Mouse (Mus musculus): ENCODE results near the gene Mettl2.
"Not testable (repeated sequence)": the region's sequence is repeated elsewhere in the genome, so short reads cannot be mapped to it uniquely, and the experiment has no call there.

Gene Mettl2

DNA sequence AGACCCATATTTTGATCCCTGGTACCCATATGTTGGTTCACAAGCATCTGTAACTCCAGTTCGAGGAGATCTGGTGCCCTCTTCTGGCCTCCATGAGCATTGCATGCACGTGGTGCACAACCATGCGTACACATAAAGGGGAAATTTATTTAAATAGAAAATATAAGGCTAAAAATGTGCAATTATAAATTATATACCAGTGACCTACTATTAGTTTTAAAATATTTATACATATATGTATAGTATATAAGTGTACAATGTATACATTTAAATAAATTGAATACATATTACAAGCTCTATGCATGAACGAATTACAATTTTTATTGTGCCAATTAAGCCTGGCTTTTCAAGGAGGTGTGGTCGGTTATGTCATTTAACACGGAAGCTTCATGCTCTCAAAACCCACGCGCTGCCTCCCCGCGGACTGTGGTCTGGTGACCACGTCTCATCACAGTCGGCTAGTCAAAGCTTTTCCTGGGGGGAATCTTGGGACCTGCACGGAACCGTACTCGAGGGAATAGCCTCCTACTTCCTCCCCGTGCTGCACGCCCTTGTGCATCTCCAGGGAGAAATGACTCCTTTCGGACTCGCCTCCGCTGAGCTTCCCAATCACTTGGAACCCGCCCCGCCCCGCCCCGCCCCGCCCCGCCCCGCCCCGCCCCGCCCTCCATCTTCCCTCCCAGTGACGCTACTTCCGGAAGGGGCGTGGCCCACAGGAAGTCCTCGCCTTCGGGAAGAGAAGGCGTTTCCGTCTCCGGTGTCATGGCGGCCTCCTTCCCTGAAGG lies at the start of gene Mettl2:
Mettl2 (plus strand) TSS at position 691 of the 785 bp plus-strand sequence.
- peak; percentile 90 for DNase-seq (ENCODE audit: low spot score)

- not testable (repeated sequence) for DNase-seq (ENCODE audit: low spot score)
Measured at GRCm38 (mm10) chr11:105112448-105112847, 13.8 kb upstream of the Mettl2 start.

DNA sequence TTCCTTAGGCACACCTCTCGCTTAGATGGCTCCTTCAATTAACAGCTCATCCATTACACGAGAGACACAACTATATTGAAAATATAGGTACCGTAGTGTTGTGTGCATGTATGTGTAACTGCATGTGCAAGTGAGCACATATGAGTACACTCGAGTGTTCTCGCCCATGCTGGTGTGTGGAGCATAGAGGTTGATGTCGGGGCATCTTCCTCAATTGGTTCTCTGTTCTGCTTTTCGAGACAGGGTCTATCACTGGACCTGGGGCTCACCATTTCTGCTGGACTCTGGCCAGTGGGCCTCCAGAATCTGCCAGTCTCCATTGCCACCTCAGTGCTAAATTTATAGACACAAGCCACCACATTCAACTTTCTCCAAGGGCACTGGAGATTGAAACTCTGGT lies 8.4 kb upstream of the Mettl2 start:
- no peak for DNase-seq (ENCODE audit: low spot score)

- DNase-seq (ENCODE audit: low spot score), result no peak
Measured at GRCm38 (mm10) chr11:105120551-105121061, 5.6 kb upstream of the Mettl2 start.

DNA sequence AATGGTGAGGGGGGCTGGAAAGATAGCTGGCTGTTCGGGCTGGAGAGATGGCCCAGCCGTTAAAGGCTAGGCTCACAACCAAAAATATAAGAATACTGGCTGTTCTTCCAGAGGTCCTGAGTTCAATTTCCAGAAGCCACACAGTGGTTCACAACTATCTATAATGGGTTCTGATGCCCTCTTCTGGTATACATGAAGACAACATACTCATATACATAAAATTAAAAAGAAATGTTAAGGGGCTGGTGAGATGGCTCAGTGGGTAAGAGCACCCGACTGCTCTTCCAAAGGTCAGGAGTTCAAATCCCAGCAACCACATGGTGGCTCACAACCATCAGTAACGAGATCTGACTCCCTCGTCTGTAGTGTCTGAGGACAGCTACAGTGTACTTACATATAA lies 4.4 kb upstream of the Mettl2 start:
- DNase-seq (ENCODE audit: low spot score), result not testable (repeated sequence)

- peak; percentile 52 for DNase-seq (ENCODE audit: low spot score)
Measured at GRCm38 (mm10) chr11:105123986-105124385, 2.2 kb upstream of the Mettl2 start.

DNA sequence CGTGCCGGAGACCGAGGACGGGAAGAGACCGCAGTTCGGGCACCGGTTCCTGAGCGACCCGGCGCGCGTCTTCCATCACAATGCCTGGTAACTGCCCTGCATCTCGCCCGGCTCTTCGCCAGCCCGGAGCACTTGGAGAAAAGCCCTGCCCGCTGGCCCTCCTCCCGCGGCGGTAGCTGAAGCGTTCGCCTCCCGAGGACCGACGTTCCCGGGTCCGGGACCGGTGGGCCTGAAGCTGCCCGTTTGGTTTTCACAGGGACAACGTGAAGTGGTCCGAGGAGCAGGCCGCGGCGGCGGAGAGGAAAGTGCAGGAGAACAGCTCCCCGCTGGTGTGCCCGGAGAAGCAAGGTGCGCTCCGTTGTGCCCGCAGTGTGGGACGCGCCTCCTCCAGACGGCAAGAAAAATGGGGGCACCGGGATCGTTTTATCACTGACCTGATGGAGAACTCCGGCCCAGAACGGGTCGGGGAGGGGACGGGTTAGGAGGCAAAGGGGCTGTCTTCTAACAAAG lies 350 bp downstream of the Mettl2 start:
- DNase-seq (ENCODE audit: low spot score), result no peak

DNA sequence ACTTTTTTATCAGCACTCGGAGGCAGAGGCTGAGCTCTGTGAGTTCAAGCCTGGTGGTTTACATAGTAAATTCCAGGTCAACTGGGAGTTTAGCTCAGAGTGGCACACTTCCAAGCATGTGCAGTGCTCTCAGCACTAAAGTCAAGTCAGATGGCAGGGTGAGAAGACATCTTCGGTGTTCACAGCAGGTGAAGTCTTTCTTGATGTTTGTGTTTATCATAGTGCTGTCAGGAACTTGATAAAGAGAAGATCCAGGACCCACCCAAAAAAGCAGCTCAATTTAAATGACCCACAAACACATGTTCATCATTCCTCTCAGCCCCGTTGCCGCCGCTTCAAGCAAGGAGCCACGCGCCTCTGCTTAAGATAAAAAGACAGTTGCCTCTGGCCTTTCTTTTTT lies 9.5 kb downstream of the Mettl2 start:
- no peak for DNase-seq (ENCODE audit: low spot score)

DNA sequence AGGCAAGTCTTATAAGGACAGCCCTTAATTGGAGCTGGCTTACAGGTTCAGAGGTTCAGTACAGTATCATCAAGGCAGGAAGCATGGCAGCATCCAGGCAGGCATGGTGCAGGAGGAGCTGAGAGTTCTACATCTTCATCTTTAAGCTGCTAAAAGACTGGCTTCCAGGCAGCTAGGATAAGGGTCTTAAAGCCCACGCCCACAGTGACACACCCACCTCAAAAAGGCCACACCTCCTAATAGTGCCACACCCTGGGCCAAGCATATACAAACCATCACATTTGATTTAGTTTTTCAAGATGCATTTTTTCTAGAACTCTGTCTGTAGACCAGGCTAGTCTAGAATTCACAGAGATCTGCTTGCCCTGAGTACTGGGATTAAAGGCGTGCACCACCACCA lies 11.0 kb downstream of the Mettl2 start:
- DNase-seq (ENCODE audit: low spot score), result not testable (repeated sequence)

DNA sequence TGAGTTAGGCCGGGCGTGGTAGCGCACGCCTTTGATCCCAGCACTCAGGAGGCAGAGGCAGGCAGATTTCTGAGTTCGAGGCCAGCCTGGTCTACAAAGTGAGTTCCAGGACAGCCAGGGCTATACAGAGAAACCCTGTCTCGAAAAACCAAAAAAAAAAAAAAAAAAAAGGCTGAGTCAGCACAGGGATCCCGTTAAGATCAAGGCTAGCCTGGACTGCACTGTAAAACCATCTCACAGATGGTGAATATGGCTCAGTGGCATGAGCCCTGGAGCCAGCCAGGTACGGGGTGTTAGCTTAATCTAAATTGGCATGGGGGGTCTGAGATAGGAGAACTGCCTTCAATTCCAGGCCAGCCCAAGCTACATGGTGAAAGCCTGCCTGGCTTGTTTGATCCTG lies 14.3 kb downstream of the Mettl2 start:
- DNase-seq (ENCODE audit: low spot score), result not testable (repeated sequence)

GRCm38 (mm10) chr11:105141115-105141514 lies 14.9 kb downstream of the Mettl2 start:
- DNase-seq (ENCODE audit: low spot score), result no peak

DNA sequence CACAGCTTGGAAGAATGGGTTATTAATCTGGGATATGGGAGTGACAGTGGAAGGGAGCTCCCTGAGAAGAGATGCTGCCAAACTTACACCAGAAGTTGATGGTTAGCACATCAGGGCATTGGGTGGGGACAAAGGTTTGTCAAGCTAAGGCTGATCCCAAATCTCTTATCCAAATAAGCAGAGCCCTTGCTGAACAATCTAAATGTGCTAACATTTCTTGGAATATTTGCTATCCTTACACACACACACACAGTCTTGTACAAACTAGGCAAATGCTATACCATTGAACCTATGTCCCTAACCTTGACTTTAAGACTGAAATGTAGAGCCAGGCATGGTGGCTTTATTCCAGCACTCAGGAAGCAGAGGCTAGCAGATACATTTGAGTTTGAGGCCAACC lies 17.3 kb downstream of the Mettl2 start:
- DNase-seq (ENCODE audit: low spot score), result no peak

- DNase-seq (ENCODE audit: low spot score), result no peak
Measured at GRCm38 (mm10) chr11:105144084-105144483, 17.9 kb downstream of the Mettl2 start.

DNA sequence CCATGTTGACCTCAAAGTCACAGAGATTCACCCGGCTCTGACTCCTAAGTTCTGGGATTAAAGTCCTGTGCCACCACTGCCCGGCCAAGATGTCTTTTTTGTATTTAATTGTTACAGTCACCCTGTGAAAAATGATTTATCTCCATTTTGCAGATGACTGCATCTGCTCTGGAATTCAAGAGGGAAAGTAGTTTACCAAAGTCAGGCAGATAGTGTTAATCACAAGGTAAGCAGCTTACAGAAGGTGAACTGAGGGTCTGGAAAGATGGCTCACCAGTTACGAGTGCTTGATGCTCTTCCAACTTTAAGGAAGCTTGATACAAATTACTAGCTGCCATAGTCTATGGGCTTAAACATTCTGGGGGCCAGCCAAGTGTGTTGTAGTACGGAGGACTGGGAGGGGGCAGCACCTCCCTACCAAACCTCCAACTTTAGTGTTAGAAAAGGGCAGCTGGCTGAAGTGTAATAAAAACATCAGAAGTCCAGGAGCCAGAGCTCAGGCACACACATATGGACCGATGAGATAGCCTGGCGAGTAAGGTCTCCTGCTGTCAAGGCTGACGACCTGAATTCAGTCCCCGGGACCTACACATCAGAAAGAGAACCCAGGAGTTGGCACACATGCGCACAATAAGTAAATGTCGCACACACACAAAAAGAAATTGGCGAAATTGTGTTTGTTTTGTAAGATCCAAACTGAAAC lies 18.4 kb downstream of the Mettl2 start:
- no peak for DNase-seq (ENCODE audit: low spot score)

DNA sequence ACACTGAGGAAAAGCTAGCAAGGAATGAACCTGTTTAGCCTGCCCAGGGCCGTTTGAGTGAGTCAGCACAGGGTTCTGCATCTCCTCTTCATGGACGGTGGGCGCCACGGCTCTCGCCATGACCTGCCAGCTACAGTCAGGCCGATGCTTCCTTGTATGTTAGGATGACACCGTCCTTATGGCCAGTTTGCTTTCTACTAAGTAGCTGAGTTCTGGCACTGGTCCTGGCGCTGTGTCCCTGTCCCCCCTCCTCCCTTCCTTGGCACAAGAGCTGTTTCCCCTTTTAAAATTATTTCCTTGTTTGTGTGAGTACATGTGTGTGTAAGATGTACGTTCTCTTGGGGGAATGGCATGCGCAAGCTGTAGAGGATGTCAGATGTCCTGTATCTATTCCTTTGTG lies 19.0 kb downstream of the Mettl2 start:
- no peak for DNase-seq (ENCODE audit: low spot score)

DNA sequence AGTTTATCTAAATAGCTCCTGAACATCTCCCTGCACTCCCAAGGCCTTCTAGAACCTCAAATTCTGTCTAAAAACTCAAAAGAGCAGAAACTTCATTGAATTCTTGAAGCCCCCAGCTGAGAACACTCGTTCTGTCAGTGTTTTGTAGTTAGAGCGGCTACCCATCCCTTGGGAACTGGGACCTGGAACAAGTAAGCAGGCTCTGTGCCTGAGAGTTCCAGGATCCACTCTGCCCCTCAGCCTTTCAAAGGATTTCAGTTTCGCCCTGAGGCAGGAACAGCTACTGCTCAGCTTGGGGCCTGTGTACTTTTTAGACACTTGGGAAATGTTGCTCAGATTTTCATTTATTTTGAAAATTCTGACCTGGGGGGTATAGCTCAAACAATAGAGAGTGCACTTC lies 20.4 kb downstream of the Mettl2 start, which contains the start of gene Gm10842:
Gm10842 (plus strand) TSS at position 301 of the 400 bp plus-strand sequence.
- DNase-seq (ENCODE audit: low spot score), result no peak

DNA sequence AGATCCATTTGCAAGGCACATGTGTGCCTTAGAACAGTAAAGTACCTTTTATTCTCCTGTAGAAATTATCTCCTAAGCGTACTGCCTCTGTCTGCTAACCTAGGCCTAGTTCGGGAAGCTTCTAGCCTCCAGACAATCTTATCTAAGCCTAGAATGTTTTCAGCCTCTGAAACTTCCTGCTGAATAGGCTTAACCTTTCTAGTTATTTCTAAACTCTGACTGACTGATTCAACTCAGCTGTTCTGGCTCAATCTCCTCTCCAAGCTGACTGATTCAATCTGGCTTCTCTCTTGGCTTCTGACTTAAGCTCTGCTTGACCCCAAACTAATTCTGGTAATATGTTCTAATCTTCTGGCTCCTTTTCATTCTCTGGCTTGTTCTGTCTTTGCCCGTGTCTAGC lies 23.1 kb downstream of the Mettl2 start:
- DNase-seq (ENCODE audit: low spot score), result no peak

- DNase-seq (ENCODE audit: low spot score), result no peak
Measured at GRCm38 (mm10) chr11:105149766-105150165, 23.5 kb downstream of the Mettl2 start.

GRCm38 (mm10) chr11:105150691-105151090 lies 24.5 kb downstream of the Mettl2 start:
- no peak for DNase-seq (ENCODE audit: low spot score)

DNA sequence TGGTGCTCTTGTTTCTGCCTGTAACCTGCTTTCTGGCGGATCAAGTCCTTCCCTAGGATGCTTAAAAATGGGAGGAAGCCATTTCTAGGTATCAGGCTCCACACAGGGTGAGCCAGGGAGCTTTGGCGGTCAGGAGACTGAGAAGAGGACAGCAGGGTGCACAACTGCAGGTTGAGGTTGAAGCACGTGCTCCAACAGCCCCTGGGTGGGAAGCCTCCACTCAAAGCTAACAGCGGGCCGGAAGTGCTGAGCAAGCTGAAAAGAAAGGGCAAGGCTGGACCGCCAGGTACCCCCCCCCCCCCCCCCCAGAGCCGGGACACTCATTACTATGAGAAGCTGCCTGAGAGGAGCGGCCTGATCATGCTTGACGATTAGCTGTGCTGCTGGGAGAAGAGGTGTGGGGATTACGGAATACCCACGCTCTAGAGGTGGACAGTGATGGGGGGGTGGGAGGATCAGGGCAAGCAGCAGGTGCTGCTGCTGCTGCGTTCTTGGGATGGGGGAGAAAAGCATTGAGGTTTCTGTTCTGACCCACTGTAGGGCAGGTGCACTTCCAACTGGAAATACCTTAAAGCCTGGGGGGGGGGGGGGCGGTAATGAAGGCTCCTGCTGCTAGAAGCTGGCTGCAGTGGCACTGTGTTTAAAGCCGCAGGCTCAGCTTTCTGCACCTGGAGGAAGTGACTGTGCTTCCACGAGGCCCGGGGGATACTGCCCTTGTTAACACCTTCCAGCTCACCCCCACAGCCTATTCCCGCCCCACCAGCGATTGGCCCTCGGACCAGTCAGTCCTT lies 25.2 kb downstream of the Mettl2 start:
- peak; percentile 35 for DNase-seq (ENCODE audit: low spot score)

- DNase-seq (ENCODE audit: low spot score), result no peak
Measured at GRCm38 (mm10) chr11:105152017-105152300, 25.7 kb downstream of the Mettl2 start.

- DNase-seq (ENCODE audit: low spot score), result no peak
Measured at GRCm38 (mm10) chr11:105152357-105152899, 26.2 kb downstream of the Mettl2 start.
